Mouse (Mus musculus) spleen, adult 2 months (tissue): ENCODE results near the gene Sp110.
"Not testable (repeated sequence)": the region's sequence is repeated elsewhere in the genome, so short reads cannot be mapped to it uniquely, and the experiment has no call there.

Experiments
- CTCF ChIP-seq: fragments of 200-500 bp; IDR thresholded peaks from 2 replicates; pipeline ENCODE4 v1.5.1; 2011; ENCODE audit warnings: mild to moderate bottlenecking, inconsistent platforms; ENCODE audit not compliant: insufficient read depth, insufficient read length, insufficient replicate concordance; ENCODE audit errors: extremely low read depth
- POLR2A ChIP-seq: fragments of 200-500 bp; IDR thresholded peaks from 2 replicates; pipeline ENCODE4 v1.6.1; 2011; ENCODE audit warnings: low read depth, low read length, inconsistent platforms

- TF ChIP-seq CTCF, POLR2A: not testable (repeated sequence)
These were observed 18.5 kb upstream of the Sp110 start for GRCm38 (mm10) chr1:85617161-85617560.
